Mouse (Mus musculus): ENCODE results near the gene Gm49380.

- TF ChIP-seq EP300 (optimal IDR thresholded peaks at IDR 0.05) (no peak), CTCF (IDR thresholded peaks at IDR 0.05; ENCODE audit: low read depth) (no peak)
Observed at GRCm38 (mm10) chr9:44159886-44160285, 46.6 kb upstream of the Gm49380 start.
